Mouse (Mus musculus) midbrain, embryonic 10.5 days (tissue): ENCODE results near the gene Rasgrp4. TPM values are rescaled to one million over a fixed set of nuclear protein-coding genes. Genes with fewer than 3 reads are reported as not detected.

Experiments
- polyA plus RNA-seq: library from polyadenylated mRNA; unstranded; fragments of >200 nt; fragmentation: Nextera tagmentation; extraction: Ambion mirVana; gene quantifications from 2 replicates; pipeline ENCODE4 v1.2.1, GENCODE M21; 2016

The Rasgrp4 gene
- polyA plus RNA-seq, 1 experiment from 2014 or later: 0.33 TPM

Other genes starting within 250 kb of the Rasgrp4 start
- 236 and 239 TPM in 2 replicates for gene Actn4, start 172.5 kb upstream of the Rasgrp4 start, polyA plus RNA-seq
- 402 and 429 TPM in 2 replicates for gene Eif3k, start 153.0 kb upstream of the Rasgrp4 start, polyA plus RNA-seq
- gene Map4k1, start 152.8 kb upstream of the Rasgrp4 start, polyA plus RNA-seq: 7.9 and 11.4 TPM in 2 replicates
- gene Ryr1, start 9.7 kb upstream of the Rasgrp4 start, polyA plus RNA-seq: 0.49 and 0.96 TPM in 2 replicates
- gene Fam98c, start 21.4 kb downstream of the Rasgrp4 start, polyA plus RNA-seq: 13.7 and 14.8 TPM in 2 replicates
- 1.2 and 1.3 TPM in 2 replicates for gene Ggn, start 35.4 kb downstream of the Rasgrp4 start, polyA plus RNA-seq
- 4.1 and 5.2 TPM in 2 replicates for gene Spred3, start 35.6 kb downstream of the Rasgrp4 start, polyA plus RNA-seq
- gene Psmd8, start 45.9 kb downstream of the Rasgrp4 start, polyA plus RNA-seq: 295 and 312 TPM in 2 replicates
- 0.43 and 0.52 TPM in 2 replicates for gene Catsperg1, start 79.2 kb downstream of the Rasgrp4 start, polyA plus RNA-seq
- 0.65 and 0.85 TPM in 2 replicates for gene Kcnk6, start 97.7 kb downstream of the Rasgrp4 start, polyA plus RNA-seq
- 106 and 111 TPM in 2 replicates for gene Yif1b, start 103.5 kb downstream of the Rasgrp4 start, polyA plus RNA-seq
- gene 2200002D01Rik, start 113.6 kb downstream of the Rasgrp4 start, polyA plus RNA-seq: 4.2 and 4.7 TPM in 2 replicates
- 20.5 and 20.8 TPM in 2 replicates for gene Spint2, start 147.1 kb downstream of the Rasgrp4 start, polyA plus RNA-seq
- gene Ppp1r14a, start 154.5 kb downstream of the Rasgrp4 start, polyA plus RNA-seq: 21.9 and 22.2 TPM in 2 replicates
- 38.8 and 55.4 TPM in 2 replicates for gene Dpf1, start 169.1 kb downstream of the Rasgrp4 start, polyA plus RNA-seq